ENCODE assay signal across 14 mouse cellular contexts in genomic region chr8:55398331-55398730, GRCm38 (mm10).
DNase-seq lines count a peak whose midpoint lies in the region; ATAC-seq and TF ChIP-seq lines count a peak whose summit lies in the region.
"Had no signal": no experiment of that assay in that cellular context is flagged by ENCODE, and none has a peak within 500 bp of the region (broad histone marks: within the 10 kb centered on the region; RNA-seq: fewer than 3 reads in every experiment).

No protein-coding gene starts in this region.

- DNase-seq in frontal cortex, postnatal 14 days (ENCODE audit: low spot score in 2 of 2): no peak
- peak; percentile 4 for DNase-seq in layer of hippocampus, adult 9-10 months (ENCODE audit: low spot score)
- no peak for DNase-seq in layer of hippocampus, postnatal 36 days
- DNase-seq in brain, adult 2 months (ENCODE audit: low read depth, low spot score): peak; percentile 48
- no peak for DNase-seq in natural killer cell, adult 2 months (ENCODE audit: low spot score in 2 of 2)
- DNase-seq in c-Kit-positive CD71-positive TER-119-positive erythroid progenitor cells, embryonic 14.5 days (ENCODE audit: low spot score): no peak
- DNase-seq: cerebellum, postnatal 25 days; gastrocnemius, postnatal 36 days; kidney, postnatal 14 days had no signal

- H3K4me3 ChIP-seq in E14TG2a.4 (replicated peaks; ENCODE audit: low read length): no peak overlapping the region
- H3K4me3 ChIP-seq: heart, embryonic 13.5 days; hindbrain, embryonic 13.5 days had no signal

- H3K36me3 ChIP-seq in E14TG2a.4 (ENCODE audit: insufficient read depth, low read length): no peaks in the 10 kb centered on the region
- H3K36me3 ChIP-seq: heart, embryonic 13.5 days; hindbrain, embryonic 13.5 days had no signal

- H3K9me3 ChIP-seq in E14TG2a.4 (ENCODE audit: low read length): peaks cover 13% of the 10 kb centered on the region
- H3K9me3 ChIP-seq: heart, embryonic 13.5 days; hindbrain, embryonic 13.5 days had no signal

- 0 out of 2 replicates have a peak, but pooled peaks cover 2% of the 10 kb centered on the region for H3K27me3 ChIP-seq in E14TG2a.4 (ENCODE audit: insufficient read depth, low read length)
- H3K27me3 ChIP-seq: heart, embryonic 13.5 days; hindbrain, embryonic 13.5 days had no signal

- no peaks in the 10 kb centered on the region for H3K4me1 ChIP-seq in E14TG2a.4 (replicated peaks; ENCODE audit: low read depth, low read length)
- H3K4me1 ChIP-seq: heart, embryonic 13.5 days; hindbrain, embryonic 13.5 days had no signal

- peak; percentile 34 for TF ChIP-seq CTCF in E14TG2a.4 (conservative IDR thresholded peaks at IDR 0.05; ENCODE audit: low read length)

- ATAC-seq in frontal cortex, adult (ENCODE audit: low TSS enrichment): peak; percentile 85
- ATAC-seq: CD4-positive, CD25-positive, alpha-beta regulatory T cell, adult 4 months had no signal

Comparison
In these comparisons a context has a peak if more than half of its experiments do, and no peak if none do; other contexts are left out.
1. DNase-seq: peak in layer of hippocampus, adult 9-10 months (single experiment) and brain, adult 2 months (single experiment); none in frontal cortex, postnatal 14 days (0 of 2), layer of hippocampus, postnatal 36 days (0 of 2), natural killer cell, adult 2 months (0 of 2) and c-Kit-positive CD71-positive TER-119-positive erythroid progenitor cells, embryonic 14.5 days (single experiment).